Mouse (Mus musculus) CD4-positive, CD25-positive, alpha-beta regulatory T cell, adult 4 months (primary cell): ENCODE results near the gene Mif. TPM values are rescaled to one million over a fixed set of nuclear protein-coding genes. Genes with fewer than 3 reads are reported as not detected.
"Not testable (repeated sequence)": the region's sequence is repeated elsewhere in the genome, so short reads cannot be mapped to it uniquely, and the experiment has no call there.

ENCODE experiments used
- ATAC-seq: one replicate; pipeline ENCODE4 v1.8.0; 2017
- polyA plus RNA-seq, 2 experiments: library from polyadenylated mRNA; unstranded; fragments of 100-300 nt; shearing (Covaris generic); gene quantifications; one replicate each; pipeline ENCODE4 v1.2.1; 2017

Mif gene
- polyA plus RNA-seq: 100 to 1,000 TPM; 486 to 555 TPM

DNA sequence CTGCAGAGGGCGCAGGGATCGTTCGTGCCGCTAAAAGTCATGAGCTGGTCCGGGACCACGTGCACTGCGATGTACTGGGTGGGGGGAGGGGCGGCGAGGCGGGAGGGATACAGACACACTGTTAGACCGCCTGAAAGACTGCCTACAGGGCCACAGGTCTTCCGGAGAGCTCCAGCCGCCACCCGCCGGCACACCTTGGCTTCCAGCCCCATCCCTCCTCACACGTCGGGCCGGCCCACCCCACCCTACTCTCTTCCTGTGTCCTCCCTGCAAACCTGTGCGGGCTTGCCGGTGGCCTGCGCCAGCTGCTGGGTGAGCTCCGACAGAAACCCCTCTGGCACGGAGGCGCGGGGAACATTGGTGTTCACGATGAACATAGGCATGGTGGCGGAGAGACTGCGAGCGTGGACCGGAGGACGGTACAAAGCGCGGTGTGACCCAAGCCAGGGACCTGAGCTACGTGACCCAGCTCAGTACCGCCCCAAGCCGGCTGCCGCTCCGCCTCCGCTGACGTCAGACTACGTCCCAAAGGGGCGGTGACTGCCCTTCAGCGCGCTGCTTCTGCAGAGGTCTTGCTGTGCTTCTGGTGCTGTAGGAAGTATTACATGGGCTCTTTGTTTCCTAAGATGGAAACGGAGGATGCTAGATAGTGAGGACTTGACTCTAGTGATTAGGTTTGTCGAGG lies at the start of gene Mif:
Gene Mif (minus strand): TSS at position 455 of the 685 bp plus-strand sequence.
- ATAC-seq: peak; percentile 98

DNA sequence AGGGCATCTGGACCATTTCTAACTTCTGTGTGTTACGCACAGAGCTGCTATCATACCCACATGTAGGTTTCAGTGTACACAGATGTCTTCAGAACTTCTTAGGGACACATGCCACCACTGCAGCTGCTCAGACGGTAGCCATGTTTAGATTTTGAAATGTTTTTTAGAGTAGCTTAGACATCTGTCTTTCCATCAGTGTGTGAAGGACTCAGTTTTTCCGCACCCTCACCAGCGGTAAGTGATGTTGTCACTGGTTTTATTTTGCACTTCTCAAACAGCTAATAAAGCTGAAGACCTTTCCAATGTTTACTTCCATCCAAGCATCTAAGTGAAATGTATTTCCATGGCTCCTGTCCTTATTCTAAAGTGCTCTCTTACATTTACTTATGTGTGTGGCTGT lies 46.8 kb upstream of the Mif start:
- no peak for ATAC-seq

GRCm38 (mm10) chr10:75904391-75904790 lies 44.4 kb upstream of the Mif start:
- ATAC-seq: no peak

GRCm38 (mm10) chr10:75898846-75899245 lies 38.8 kb upstream of the Mif start:
- no peak for ATAC-seq

DNA sequence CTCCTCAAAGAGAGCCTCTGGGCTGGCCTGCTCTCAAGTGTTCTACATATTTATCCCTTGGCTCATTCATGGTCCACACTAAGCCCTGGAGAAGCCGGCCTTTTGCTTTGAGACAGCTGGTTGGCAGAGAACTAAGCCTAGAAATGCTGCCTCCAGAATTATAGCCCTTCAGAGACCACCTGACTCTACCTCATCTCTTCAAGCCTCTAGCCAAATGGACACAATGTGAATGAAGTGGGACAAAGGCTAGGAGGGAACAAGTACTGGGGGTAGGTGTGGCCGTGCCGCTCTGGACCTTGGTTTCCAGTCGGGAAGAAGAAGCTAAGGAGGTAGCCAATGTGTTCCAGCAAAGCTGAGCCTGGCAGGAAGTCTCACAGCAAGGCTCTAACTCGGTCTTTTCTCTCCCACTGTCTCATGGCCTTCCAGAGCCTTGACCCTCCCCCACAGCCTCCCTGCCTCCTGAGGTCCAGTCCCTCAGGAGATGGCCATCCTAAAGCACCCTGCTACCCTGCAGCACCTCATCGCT lies 38.1 kb upstream of the Mif start:
- ATAC-seq: no peak

DNA sequence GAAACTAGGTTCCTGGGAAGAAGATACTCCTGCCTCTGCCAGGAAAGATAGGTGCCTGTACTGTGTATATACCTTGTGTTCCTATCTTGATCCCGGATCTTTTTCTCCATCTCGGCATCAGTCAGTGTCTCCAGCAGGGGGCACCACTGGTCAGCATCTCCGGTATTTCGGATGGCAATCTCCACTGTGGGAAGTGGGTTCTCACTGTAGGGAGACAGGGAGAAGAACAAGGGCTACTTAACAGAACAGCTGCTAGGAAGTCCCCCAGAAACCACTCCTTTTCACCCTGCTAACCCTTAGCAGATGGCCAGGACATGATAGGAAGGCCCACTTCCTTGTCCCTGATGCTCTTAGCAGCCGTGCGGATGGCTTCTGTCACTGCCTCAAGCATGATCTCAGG lies 37.3 kb upstream of the Mif start:
- ATAC-seq: no peak

DNA sequence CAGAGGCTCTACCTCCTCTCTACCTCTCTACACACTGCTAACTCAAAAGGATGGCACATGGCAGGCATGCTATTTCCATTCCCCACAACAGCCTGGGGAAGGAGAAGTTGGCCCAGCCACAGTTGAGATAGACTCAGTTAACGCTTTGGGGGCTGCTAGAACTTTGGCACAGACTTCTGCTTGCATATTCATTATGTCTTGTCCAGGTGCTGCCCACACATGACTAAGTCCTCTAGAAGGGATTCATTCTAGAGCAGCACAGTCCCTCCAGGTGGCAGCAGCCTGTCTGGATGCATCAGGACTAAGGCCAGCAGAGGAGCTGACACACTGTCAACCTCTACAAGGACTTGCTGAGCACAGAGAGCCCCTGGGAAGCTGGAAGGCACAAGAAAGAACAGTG lies 36.2 kb upstream of the Mif start:
- ATAC-seq: no peak

DNA sequence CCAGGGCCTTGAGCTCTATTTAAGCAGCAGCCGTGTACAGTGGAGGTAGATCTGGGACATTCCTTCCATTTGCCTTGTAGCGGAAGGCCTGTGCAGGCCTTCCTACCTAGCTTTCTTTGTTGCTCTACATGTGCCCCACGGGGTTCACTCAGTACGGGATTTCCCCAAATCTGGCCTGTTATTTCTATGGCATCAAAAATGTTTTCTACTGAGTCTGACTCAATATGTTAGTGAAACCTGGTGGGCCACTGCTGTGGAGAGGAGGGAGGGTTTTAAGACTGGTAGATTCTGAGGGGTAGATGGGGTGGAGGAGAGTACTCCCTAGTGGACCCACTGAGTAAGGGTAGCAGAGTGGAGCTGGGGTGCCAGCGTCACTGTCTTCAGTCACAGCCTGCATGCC lies 35.7 kb upstream of the Mif start:
- ATAC-seq: no peak

GRCm38 (mm10) chr10:75894601-75895000 lies 34.6 kb upstream of the Mif start:
- no peak for ATAC-seq

DNA sequence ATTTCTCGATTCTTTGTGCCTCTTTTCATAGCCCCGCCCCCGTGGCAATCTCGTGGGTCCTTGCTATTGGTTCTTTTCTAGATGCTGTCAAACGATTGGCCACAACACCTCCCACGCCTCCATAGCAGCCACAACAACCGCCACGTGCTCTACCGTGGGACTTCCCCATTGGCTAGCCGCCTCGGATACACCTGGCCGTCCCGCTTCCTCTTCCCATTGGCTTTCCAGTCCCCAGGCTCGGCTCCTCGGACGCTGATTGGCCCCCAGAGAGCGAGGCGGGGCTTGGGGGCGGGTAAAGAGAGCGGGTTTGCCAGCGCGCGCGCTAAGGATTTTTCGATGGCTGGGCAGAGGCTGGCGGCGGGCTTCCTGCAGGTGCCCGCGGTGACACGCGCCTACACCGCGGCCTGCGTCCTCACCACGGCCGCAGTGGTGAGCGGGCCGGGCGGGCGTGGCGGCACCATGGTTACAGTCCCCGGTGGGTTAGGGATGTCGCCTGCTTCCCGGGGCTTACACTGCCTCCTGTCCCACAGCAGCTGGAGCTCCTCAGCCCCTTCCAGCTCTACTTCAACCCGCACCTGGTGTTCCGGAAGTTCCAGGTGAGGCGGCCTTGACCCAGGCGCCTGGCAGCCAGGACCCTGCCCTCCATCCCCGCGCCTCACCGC lies 33.2 kb upstream of the Mif start, which contains the start of gene Derl3:
Gene Derl3 (plus strand): TSS at position 325 of the 662 bp plus-strand sequence.
- peak; percentile 98 for ATAC-seq

DNA sequence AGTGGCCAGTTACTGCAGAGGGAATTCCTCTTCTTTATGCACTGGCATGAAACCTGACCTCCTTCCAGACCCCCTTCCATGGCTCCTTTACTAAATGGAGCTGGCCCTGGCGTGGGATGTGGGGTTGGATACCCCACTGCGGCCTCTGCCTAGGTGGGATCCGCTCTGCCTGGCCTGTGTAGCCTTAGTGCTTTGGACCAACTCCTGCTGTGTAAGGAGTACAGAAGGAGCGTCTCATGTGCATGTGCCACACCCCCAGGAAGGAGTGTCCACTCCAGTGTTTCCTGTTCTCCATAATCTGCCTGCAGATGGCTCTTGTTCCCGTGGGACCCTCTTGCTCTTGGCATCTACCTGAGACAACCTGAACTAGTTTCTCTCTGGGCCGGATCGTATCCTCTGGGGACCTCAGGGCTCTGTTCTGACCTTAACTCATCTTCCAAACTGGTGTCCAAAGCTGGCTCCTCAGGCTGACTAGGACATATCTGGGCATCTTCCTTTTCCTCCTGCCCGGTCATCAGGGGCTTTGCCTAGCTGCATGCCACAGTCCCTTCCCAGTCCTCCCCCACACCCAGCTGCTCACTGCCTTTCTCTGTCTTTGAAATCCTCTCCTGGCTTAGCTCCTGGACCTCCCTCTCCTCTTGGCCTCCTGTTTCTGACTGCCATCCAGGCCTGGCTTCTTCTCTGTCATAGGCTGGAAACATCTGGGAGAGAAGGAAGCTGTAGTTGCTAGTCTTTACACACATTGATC lies 29.5 kb upstream of the Mif start:
- no peak for ATAC-seq

GRCm38 (mm10) chr10:75887504-75887903 lies 27.5 kb upstream of the Mif start:
- not testable (repeated sequence) for ATAC-seq

DNA sequence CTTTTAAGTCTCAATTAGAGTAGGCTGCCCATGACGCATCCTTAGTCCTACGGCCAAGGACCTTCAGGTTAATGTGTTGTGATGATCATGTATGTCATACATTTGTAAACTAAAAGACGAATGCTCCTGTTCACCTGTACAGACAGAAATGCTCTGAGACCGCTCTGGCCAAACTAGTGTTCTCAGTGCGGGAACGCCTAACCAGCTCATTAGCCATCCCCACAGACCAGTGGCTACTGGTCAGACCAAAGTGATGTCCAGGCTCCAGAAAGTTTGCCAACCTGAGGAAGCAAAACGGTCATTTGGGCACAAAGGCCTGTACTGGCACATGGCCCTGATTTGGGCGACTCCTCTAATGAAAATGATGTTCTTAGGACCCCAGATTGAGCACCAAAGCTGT lies 24.7 kb upstream of the Mif start:
- no peak for ATAC-seq

GRCm38 (mm10) chr10:75883232-75883552 lies 23.2 kb upstream of the Mif start:
- peak; percentile 64 for ATAC-seq

GRCm38 (mm10) chr10:75882433-75883231 lies 22.6 kb upstream of the Mif start:
- ATAC-seq: no peak

DNA sequence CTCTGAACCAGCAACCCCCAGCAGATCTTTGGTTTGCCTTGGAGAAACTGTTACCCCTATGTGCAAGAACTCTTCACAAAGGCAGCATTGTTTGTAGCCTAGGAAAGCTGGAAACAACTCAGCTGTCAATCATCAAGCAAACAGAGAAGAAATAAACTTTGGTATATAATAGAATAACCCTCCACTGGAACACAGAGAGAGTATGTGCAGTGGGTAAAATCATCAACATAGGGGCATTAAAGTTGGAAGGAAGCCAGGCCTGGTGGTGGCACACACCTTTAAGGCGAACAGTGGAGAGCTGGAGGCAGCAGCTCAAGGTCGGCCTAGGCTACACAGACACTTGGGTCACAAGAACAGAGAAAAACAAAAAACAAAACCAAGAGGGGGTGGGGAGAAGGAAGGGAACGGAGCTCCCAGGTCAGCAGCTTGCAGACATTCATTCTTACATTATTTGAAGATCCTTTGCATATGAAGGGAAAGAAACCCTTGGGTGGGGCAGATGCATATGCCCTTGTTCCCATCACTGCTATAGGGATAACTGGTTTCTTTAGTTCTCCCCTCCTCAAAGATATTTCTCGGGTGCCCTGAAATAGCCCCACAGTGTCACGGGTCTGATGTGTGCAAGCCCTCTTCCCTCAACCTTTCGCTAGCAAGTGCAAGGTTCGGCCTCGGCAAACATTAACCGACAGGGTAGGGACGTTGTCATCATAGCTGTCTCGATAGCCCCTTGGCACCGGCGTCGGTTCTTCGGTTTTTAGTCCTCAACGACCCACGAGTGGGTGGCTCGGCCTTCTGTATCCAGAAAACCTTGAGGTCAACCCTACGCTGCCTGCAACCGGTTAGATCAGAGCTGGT lies 21.8 kb upstream of the Mif start:
- no peak for ATAC-seq

DNA sequence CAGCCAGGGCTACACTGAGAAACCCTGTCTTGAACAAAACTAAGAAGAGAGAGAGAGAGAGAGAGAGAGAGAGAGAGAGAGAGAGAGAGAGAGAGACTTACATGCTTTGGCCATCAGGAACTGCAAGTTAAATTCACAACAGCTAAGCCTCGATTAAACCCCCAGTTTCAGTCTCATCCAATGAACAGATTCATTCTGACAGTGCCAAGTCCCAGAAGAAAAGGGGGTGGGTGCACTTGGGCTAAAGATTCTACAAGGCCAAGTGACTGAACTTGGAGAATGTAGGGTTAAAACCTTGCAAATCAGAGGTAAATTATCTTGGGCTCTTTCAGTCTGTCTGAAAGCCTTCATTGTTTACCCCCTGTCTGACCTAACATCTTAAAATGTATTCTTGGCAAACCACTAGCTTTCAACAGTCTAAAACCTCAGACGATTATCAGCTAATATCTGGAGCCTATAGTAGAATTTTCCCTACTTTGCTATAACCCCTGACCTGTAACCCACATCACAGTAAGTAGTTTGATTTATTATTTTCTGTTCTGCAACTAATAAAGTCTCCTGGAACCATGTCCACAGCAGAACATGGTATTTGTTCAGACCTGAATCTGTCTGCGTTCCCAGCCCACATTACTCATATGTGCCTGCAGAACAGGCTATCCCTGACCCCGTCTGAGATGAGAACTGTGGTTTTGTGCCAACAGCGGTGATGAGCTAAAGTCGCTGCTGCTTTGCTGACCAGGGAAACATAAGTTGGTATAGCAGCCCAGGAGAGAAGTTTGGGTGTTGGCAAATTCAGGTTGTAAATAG lies 20.9 kb upstream of the Mif start:
- ATAC-seq: no peak

DNA sequence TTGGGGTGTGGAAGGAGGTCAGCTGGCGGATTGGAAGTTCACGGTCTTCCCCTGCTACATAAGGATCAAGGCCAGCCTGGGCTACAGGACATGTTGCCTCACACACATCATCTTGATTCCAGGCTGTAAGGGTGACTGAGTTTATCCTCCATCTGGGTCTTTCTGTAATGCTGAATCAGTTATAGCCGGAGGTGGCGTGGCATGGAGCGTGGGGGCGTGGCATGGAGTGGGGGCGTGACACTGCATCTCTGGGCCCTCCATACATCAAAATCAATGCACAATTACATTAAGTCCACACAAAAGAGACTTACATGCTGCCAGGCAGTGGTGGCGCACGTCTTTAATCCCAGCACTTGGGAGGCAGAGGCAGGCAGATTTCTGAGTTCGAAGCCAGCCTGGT lies 20.3 kb upstream of the Mif start:
- ATAC-seq: no peak

DNA sequence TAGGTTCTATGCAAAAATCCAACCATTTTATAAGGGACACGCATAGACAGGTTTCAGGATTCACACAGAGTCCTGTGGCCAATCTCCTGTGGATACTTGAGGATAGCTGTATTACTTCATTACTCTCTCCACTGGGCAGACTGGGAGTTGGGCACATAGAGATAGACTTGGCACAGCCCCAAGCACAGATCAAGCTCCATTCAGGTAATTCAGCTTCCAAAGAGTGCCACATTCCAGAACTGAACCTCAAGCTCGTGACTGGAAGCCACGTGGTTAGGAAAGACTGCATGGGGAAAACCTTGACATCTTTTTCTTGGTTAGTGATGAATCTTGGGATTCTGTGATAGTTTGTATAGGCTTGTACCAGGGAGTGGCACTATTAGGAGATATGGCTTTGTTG lies 18.8 kb upstream of the Mif start:
- no peak for ATAC-seq

- ATAC-seq: no peak
These were observed 13.6 kb upstream of the Mif start for GRCm38 (mm10) chr10:75873543-75874170.
